Mouse (Mus musculus) hindbrain, embryonic 15.5 days (tissue): ENCODE measurements at regions not wholly inside any gene's neighbourhood (a gene's known extent, or its start where the extent isn't known, plus 50 kb on each side); places are given as distances from the start of the nearest gene placed in this dataset.

ENCODE experiments used
- ATAC-seq: fragments of 200-750 bp; cut with Nextera tagmentation; 2 replicates; pipeline ENCODE4 v1.8.0; 2017; ENCODE audit warnings: low read depth, moderate number of reproducible peaks, moderate TSS enrichment; ENCODE audit not compliant: low FRiP score
- H3K27ac ChIP-seq: fragments of 300-500 bp; sonication (generic); replicated peaks from 2 replicates; pipeline ENCODE4 v1.5.1; 2015; ENCODE audit warnings: mild to moderate bottlenecking, inconsistent platforms
- H3K27me3 ChIP-seq: fragments of 300-500 bp; sonication (generic); 2 replicates; pipeline ENCODE4 v1.6.1; 2015; ENCODE audit warnings: control low read depth, inconsistent platforms
- H3K36me3 ChIP-seq: fragments of 300-500 bp; sonication (generic); 2 replicates; pipeline ENCODE4 v1.6.1; 2015; ENCODE audit warnings: control low read depth, inconsistent platforms
- H3K4me1 ChIP-seq: fragments of 300-500 bp; sonication (generic); replicated peaks from 2 replicates; pipeline ENCODE4 v1.6.1; 2015; ENCODE audit warnings: control low read depth, inconsistent platforms
- H3K4me2 ChIP-seq: fragments of 300-500 bp; sonication (generic); 2 replicates; pipeline ENCODE4 v1.6.1; 2015; ENCODE audit warnings: moderate library complexity, mild to moderate bottlenecking, inconsistent platforms
- H3K4me3 ChIP-seq: fragments of 300-500 bp; sonication (generic); 2 replicates; pipeline ENCODE4 v1.5.1; 2015; ENCODE audit warnings: mild to moderate bottlenecking, inconsistent platforms
- H3K9ac ChIP-seq: fragments of 300-500 bp; sonication (generic); 2 replicates; pipeline ENCODE4 v1.6.1; 2015; ENCODE audit warnings: inconsistent platforms
- H3K9me3 ChIP-seq: fragments of 300-500 bp; sonication (generic); 2 replicates; pipeline ENCODE4 v1.6.1; 2016; ENCODE audit warnings: control low read depth, inconsistent platforms
- WGBS: fragments of 180-500 bp; shearing (Covaris S2); methylation state at CpG from one replicate; pipeline ENCODE4 v1.1.7; 2015; 5-methylcytosine and 5-hydroxymethylcytosine counted together

- 95% methylated on average over 5 of the region's 5 CpGs for WGBS
- H3K9ac ChIP-seq: no peak overlapping the region
- H3K27ac ChIP-seq: no peak overlapping the region
- no peaks in the 10 kb centered on the region for H3K27me3 ChIP-seq
- H3K9me3 ChIP-seq: no peaks in the 10 kb centered on the region
- ATAC-seq: no peak
- no peaks in the 10 kb centered on the region for H3K4me1 ChIP-seq
- H3K4me2 ChIP-seq: no peak overlapping the region
- H3K4me3 ChIP-seq: no peak overlapping the region
- H3K36me3 ChIP-seq: no peaks in the 10 kb centered on the region
Observed at GRCm38 (mm10) chr3:130877981-130878380, 147.8 kb upstream of the Rpl34 start.

- Histone ChIP-seq H3K27ac (no peak overlapping the region), H3K36me3 (no peaks in the 10 kb centered on the region), H3K9me3 (no peaks in the 10 kb centered on the region), H3K4me1 (no peaks in the 10 kb centered on the region), H3K27me3 (no peaks in the 10 kb centered on the region), H3K9ac (no peak overlapping the region), H3K4me2 (no peak overlapping the region), H3K4me3 (no peak overlapping the region)
- no peak for ATAC-seq
- 82% methylated on average over 11 of the region's 11 CpGs for WGBS
Observed at GRCm38 (mm10) chr3:130873745-130874144, 143.5 kb upstream of the Rpl34 start.

GRCm38 (mm10) chr3:130866952-130867632, 136.9 kb upstream of the Rpl34 start:
- no peak for ATAC-seq

DNA sequence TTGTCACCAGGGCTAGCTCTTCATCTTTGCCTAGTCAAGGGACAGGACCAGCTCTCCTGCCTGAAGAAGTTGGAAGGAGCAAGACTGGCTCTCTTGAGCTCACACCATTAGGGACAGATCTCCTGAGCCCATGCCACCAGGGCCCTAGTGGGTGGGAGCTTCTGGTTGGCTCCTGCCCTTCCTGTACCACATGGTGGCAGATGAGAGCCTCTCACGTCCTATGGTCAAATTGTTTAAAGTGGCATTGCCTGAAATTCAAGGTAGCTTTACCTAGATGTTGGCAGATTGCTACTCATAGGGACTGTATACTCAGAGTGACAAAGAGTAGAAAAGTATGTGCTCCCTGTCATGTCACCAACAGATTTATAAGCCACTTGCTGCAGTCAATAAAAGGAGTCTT, 134.6 kb upstream of the Rpl34 start:
- 87% methylated on average over 1 of the region's 1 CpGs for WGBS
- Histone ChIP-seq H3K4me2 (no peak overlapping the region), H3K9me3 (no peaks in the 10 kb centered on the region)

More at GRCm38 (mm10) chr3:130866952-130867632, 136.9 kb upstream of the Rpl34 start:
- Histone ChIP-seq H3K4me2 (no peak overlapping the region), H3K4me1 (no peaks in the 10 kb centered on the region), H3K4me3 (no peak overlapping the region), H3K27me3 (no peaks in the 10 kb centered on the region), H3K9ac (no peak overlapping the region), H3K9me3 (no peaks in the 10 kb centered on the region), H3K27ac (no peak overlapping the region), H3K36me3 (no peaks in the 10 kb centered on the region)
- 73% methylated on average over 19 of the region's 19 CpGs for WGBS

GRCm38 (mm10) chr3:130863376-130863775, 133.2 kb upstream of the Rpl34 start:
- H3K36me3 ChIP-seq: no peaks in the 10 kb centered on the region
- H3K9me3 ChIP-seq: no peaks in the 10 kb centered on the region
- no peak overlapping the region for H3K4me3 ChIP-seq
- H3K9ac ChIP-seq: no peak overlapping the region
- H3K27me3 ChIP-seq: no peaks in the 10 kb centered on the region
- H3K4me2 ChIP-seq: no peak overlapping the region
- 99% methylated on average over 5 of the region's 5 CpGs for WGBS
- no peaks in the 10 kb centered on the region for H3K4me1 ChIP-seq
- no peak for ATAC-seq
- no peak overlapping the region for H3K27ac ChIP-seq

More for the DNA sequence above, 134.6 kb upstream of the Rpl34 start:
- no peak for ATAC-seq
- H3K27me3 ChIP-seq: no peaks in the 10 kb centered on the region
- H3K4me3 ChIP-seq: no peak overlapping the region
- H3K27ac ChIP-seq: no peak overlapping the region
- H3K9ac ChIP-seq: no peak overlapping the region
- no peaks in the 10 kb centered on the region for H3K36me3 ChIP-seq
- no peaks in the 10 kb centered on the region for H3K4me1 ChIP-seq

DNA sequence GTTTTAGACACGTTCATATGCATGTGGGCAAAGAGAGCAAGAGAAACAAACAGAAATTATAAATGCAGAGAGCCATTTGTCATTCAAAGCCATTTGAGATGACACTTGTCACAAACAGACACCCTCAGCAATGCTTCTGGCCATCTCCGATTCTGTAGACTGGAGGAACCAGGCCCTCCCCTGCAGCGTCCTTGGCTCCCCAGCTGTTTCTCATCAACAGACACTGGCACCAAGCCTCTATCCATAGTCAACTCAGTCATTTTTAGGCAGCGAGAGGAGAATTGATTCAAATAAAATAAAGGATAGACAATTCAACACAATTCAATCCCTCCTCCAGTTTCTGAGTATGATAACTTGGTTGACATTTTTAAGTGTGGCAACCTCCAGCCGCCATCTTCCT, 130.1 kb upstream of the Rpl34 start:
- Histone ChIP-seq H3K4me3 (no peak overlapping the region), H3K27me3 (no peaks in the 10 kb centered on the region), H3K9me3 (no peaks in the 10 kb centered on the region), H3K27ac (no peak overlapping the region), H3K4me2 (no peak overlapping the region), H3K9ac (no peak overlapping the region), H3K36me3 (no peaks in the 10 kb centered on the region), H3K4me1 (no peaks in the 10 kb centered on the region)
- ATAC-seq: no peak
- WGBS: 88% methylated on average over 5 of the region's 5 CpGs

- no peak for ATAC-seq
- no peak overlapping the region for H3K9ac ChIP-seq
- H3K27me3 ChIP-seq: no peaks in the 10 kb centered on the region
- no peaks in the 10 kb centered on the region for H3K4me1 ChIP-seq
- H3K27ac ChIP-seq: no peak overlapping the region
- WGBS: 91% methylated on average over 9 of the region's 9 CpGs
- H3K4me2 ChIP-seq: no peak overlapping the region
- H3K4me3 ChIP-seq: no peak overlapping the region
- no peaks in the 10 kb centered on the region for H3K36me3 ChIP-seq
- no peaks in the 10 kb centered on the region for H3K9me3 ChIP-seq
Observed at GRCm38 (mm10) chr3:130853866-130854265, 123.7 kb upstream of the Rpl34 start.

DNA sequence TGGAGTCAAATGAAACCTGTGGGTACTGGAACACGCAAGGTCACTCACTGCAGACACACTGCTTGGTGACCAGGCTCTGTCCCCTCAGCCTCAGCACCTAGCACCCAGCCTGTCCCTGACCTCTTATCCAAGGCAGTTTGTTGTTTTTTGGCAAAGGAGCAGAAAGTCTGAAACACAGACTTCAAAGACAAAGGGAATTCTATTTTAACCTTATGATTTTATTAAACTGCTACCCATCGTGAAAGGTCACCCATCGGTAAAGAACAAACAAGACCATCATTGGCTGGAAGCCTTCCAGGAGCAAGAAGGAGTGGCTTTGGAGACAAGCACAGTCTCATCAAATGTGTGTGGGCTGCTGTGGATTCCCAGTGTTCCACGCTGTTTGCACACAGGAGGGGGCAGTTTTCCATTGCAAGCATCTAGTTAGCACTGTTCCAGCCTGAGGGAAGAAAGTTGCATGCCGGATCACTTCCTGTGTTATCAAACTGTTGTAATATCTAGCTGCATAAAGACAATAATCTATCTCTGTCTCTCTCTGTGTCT, 120.6 kb upstream of the Rpl34 start:
- H3K9me3 ChIP-seq: no peaks in the 10 kb centered on the region
- no peak for ATAC-seq
- H3K27ac ChIP-seq: no peak overlapping the region
- 62% methylated on average over 5 of the region's 5 CpGs for WGBS
- H3K36me3 ChIP-seq: no peaks in the 10 kb centered on the region
- H3K27me3 ChIP-seq: no peaks in the 10 kb centered on the region
- no peak overlapping the region for H3K9ac ChIP-seq
- no peak overlapping the region for H3K4me2 ChIP-seq
- no peaks in the 10 kb centered on the region for H3K4me1 ChIP-seq
- no peak overlapping the region for H3K4me3 ChIP-seq

DNA sequence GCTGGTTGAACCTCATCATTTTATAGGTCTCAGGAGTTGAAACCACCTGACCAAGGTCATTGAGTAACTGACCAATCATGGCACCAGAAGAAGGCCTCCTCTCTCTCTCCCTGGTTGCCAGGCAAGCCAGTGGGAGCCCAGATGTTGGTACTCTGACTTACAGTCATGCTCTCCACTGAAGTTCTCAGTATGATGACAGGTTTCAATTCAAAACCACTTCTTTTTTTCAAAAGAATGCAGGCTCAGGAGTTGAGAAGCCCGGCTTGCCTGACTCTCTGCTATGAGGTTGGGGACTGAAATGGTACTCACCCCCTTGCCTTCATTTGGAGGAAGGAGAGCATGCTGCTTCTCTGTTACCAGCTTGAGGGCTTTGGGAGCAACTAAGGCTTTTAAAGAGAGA, 111.6 kb upstream of the Rpl34 start:
- no peaks in the 10 kb centered on the region for H3K36me3 ChIP-seq
- H3K9ac ChIP-seq: no peak overlapping the region
- H3K27ac ChIP-seq: no peak overlapping the region
- H3K27me3 ChIP-seq: 0 out of 2 replicates have a peak, but pooled peaks cover 2% of the 10 kb centered on the region
- H3K9me3 ChIP-seq: no peaks in the 10 kb centered on the region
- H3K4me3 ChIP-seq: no peak overlapping the region
- H3K4me1 ChIP-seq: no peaks in the 10 kb centered on the region
- H3K4me2 ChIP-seq: no peak overlapping the region
- ATAC-seq: no peak
- WGBS: 81% methylated on average over 1 of the region's 1 CpGs

- H3K4me2 ChIP-seq: no peak overlapping the region
- H3K27ac ChIP-seq: no peak overlapping the region
- H3K9me3 ChIP-seq: no peaks in the 10 kb centered on the region
- WGBS: 81% methylated on average over 9 of the region's 9 CpGs
- 0 out of 2 replicates have a peak, but pooled peaks cover 2% of the 10 kb centered on the region for H3K27me3 ChIP-seq
- H3K4me1 ChIP-seq: no peaks in the 10 kb centered on the region
- no peak for ATAC-seq
- no peak overlapping the region for H3K4me3 ChIP-seq
- no peaks in the 10 kb centered on the region for H3K36me3 ChIP-seq
- H3K9ac ChIP-seq: no peak overlapping the region
Observed at GRCm38 (mm10) chr3:130839924-130840440, 109.8 kb upstream of the Rpl34 start.

- Histone ChIP-seq H3K9me3 (no peaks in the 10 kb centered on the region), H3K36me3 (no peaks in the 10 kb centered on the region), H3K27ac (no peak overlapping the region), H3K4me3 (no peak overlapping the region), H3K9ac (no peak overlapping the region), H3K4me2 (no peak overlapping the region), H3K27me3 (0 out of 2 replicates have a peak, but pooled peaks cover 2% of the 10 kb centered on the region), H3K4me1 (no peaks in the 10 kb centered on the region)
- 69% methylated on average over 19 of the region's 19 CpGs for WGBS
- no peak for ATAC-seq
Observed at GRCm38 (mm10) chr3:130838626-130839422, 108.6 kb upstream of the Rpl34 start.

DNA sequence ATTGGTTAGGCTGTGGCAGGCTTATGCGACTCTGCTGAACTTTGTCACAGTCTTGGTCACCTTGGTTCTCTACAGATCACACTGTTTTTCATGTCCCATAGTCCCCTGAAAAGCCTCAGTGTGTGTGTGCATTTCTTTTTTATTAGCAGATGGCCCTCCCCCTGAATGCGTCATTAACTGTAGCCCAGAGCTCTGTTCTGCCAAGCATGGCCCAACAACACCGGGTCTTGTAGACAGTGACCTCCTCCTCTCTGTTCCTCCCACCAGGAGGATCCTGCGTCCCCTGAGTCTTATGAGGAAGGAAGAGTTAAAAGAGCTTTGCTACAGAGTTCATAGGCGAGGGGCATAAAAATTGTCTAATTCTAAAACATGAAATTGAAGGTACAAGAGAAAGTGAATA, 103.5 kb upstream of the Rpl34 start:
- H3K27me3 ChIP-seq: no peaks in the 10 kb centered on the region
- WGBS: 75% methylated on average over 5 of the region's 5 CpGs
- H3K4me1 ChIP-seq: no peaks in the 10 kb centered on the region
- no peak overlapping the region for H3K4me3 ChIP-seq
- no peak overlapping the region for H3K9ac ChIP-seq
- no peak overlapping the region for H3K4me2 ChIP-seq
- ATAC-seq: no peak
- H3K9me3 ChIP-seq: no peaks in the 10 kb centered on the region
- no peaks in the 10 kb centered on the region for H3K36me3 ChIP-seq
- no peak overlapping the region for H3K27ac ChIP-seq
